Mouse (Mus musculus) stomach, postnatal 0 days (tissue): ENCODE results near the gene Pax7. TPM values are rescaled to one million over a fixed set of nuclear protein-coding genes. Genes with fewer than 3 reads are reported as not detected.
A peak's percentile ranks its signal among the peaks of the same experiment; 100 is the strongest.

Experiments
- ATAC-seq: fragments of 200-750 bp; cut with Nextera tagmentation; 2 replicates; pipeline ENCODE4 v1.8.0; 2017; ENCODE audit not compliant: low FRiP score, low TSS enrichment
- DNase-seq: peaks from one replicate; pipeline ENCODE4 v3.0.0-alpha.2; 2016; ENCODE audit warnings: low spot score
- H3K27ac ChIP-seq: fragments of 300-500 bp; sonication (generic); replicated peaks from 2 replicates; pipeline ENCODE4 v1.5.1; 2014; ENCODE audit warnings: mild to moderate bottlenecking, control low read depth
- H3K27me3 ChIP-seq: fragments of 300-500 bp; sonication (generic); 2 replicates; pipeline ENCODE4 v1.6.1; 2014; ENCODE audit warnings: low read length; ENCODE audit not compliant: control insufficient read depth, insufficient read depth
- H3K36me3 ChIP-seq: fragments of 300-500 bp; sonication (generic); 2 replicates; pipeline ENCODE4 v1.6.1; 2014; ENCODE audit warnings: low read length, mixed read lengths; ENCODE audit not compliant: control insufficient read depth, insufficient read depth
- H3K4me1 ChIP-seq: fragments of 300-500 bp; sonication (generic); replicated peaks from 2 replicates; pipeline ENCODE4 v1.6.1; 2014; ENCODE audit warnings: antibody characterized with exemption; ENCODE audit not compliant: control insufficient read depth, insufficient read depth
- H3K4me2 ChIP-seq: fragments of 300-500 bp; sonication (generic); replicated peaks from 2 replicates; pipeline ENCODE4 v1.6.1; 2014; ENCODE audit warnings: low read depth, mild to moderate bottlenecking, control low read depth, moderate library complexity
- H3K4me3 ChIP-seq: fragments of 300-500 bp; sonication (generic); 2 replicates; pipeline ENCODE4 v1.5.1; 2014; ENCODE audit warnings: low read depth, low read length, control low read depth
- H3K9ac ChIP-seq: fragments of 300-500 bp; sonication (generic); 2 replicates; pipeline ENCODE4 v1.6.1; 2014; ENCODE audit warnings: mild to moderate bottlenecking, low read length, control low read depth, mixed read lengths
- H3K9me3 ChIP-seq: fragments of 300-500 bp; sonication (generic); 2 replicates; pipeline ENCODE4 v1.6.1; 2016; ENCODE audit warnings: low read length; ENCODE audit not compliant: control insufficient read depth
- CTCF ChIP-seq: IDR thresholded peaks from 2 replicates; pipeline ENCODE4 v1.5.1; 2016; ENCODE audit warnings: antibody characterized with exemption, low read depth, mild to moderate bottlenecking, moderate library complexity
- EP300 ChIP-seq: optimal IDR thresholded peaks from 2 replicates; pipeline ENCODE3; 2016; ENCODE audit warnings: antibody characterized with exemption
- WGBS: fragments of 180-500 bp; shearing (Covaris S2); extraction: QIAGEN DNeasy Blood & Tissue Kit; methylation state at CpG from one replicate; pipeline ENCODE4 v1.1.7; 2014; 5-methylcytosine and 5-hydroxymethylcytosine counted together
- polyA plus RNA-seq: library from polyadenylated mRNA; unstranded; fragments of >200 nt; fragmentation: Nextera tagmentation; extraction: Ambion mirVana; gene quantifications from 2 replicates; pipeline ENCODE4 v1.2.1, GENCODE M21; 2015

The Pax7 gene
- polyA plus RNA-seq, 1 experiment from 2014 or later: not detected

DNA sequence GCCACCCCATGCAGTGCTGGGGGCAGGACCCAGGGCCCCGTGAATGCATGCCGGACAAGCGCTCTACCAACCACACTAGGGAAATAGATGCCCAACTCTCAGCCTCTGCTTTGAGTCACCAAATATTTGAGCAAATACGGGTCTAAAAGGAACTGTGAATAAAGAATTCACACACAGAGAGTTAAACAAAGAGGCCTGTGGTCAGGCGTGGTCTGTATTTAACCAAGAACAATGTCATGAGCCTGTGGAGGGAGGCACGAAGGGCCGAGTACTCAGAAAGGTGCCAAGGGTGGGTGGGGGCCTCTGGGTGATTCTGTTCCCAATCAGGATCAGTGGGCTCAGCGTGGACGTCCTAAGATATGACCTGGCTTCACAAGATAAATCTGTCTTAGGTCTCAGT is 145.3 kb downstream of the Pax7 start:
- Histone ChIP-seq H3K4me2 (no peak overlapping the region), H3K36me3 (no peaks in the 10 kb centered on the region), H3K27ac (no peak overlapping the region), H3K9me3 (no peaks in the 10 kb centered on the region), H3K27me3 (no peaks in the 10 kb centered on the region), H3K4me1 (no peaks in the 10 kb centered on the region; the same call in 1 of the 2 replicates), H3K4me3 (no peak overlapping the region), H3K9ac (no peak overlapping the region)
- TF ChIP-seq EP300: no peak
- TF ChIP-seq CTCF: no peak
- ATAC-seq (peak; percentile 72; the same call in 1 of the 2 replicates), DNase-seq (peak; percentile 56)
- WGBS: 38% methylated on average over 9 of the region's 9 CpGs

Other genes starting within 250 kb of the Pax7 start
- not detected in 2 replicates for gene Gm21969, start 230.3 kb downstream of the Pax7 start, polyA plus RNA-seq
- 12.9 and 14.7 TPM in 2 replicates for gene Aldh4a1, start 210.7 kb downstream of the Pax7 start, polyA plus RNA-seq
- gene Tas1r2, start 180.0 kb downstream of the Pax7 start, polyA plus RNA-seq: not detected in 2 replicates
- 1.6 and 1.7 TPM in 2 replicates for gene Klhdc7a, start 134.5 kb upstream of the Pax7 start, polyA plus RNA-seq